Mouse (Mus musculus) cerebellum, adult 2 months (tissue): ENCODE measurements around the gene Gpr132.

Experiments used
- CTCF ChIP-seq: fragments of 200-500 bp; IDR thresholded peaks from 2 replicates; pipeline ENCODE4 v1.5.1; 2011; ENCODE audit warnings: low read depth, mild to moderate bottlenecking, control low read depth, low read length, moderate library complexity, borderline replicate concordance; ENCODE audit not compliant: insufficient read depth
- POLR2A ChIP-seq: fragments of 200-500 bp; IDR thresholded peaks from 2 replicates; pipeline ENCODE4 v1.6.1; 2011; ENCODE audit warnings: low read length, control low read depth, borderline replicate concordance; ENCODE audit not compliant: insufficient read depth

- no peak for TF ChIP-seq POLR2A
- no peak for TF ChIP-seq CTCF
Observed at GRCm38 (mm10) chr12:112830570-112830969, 37.5 kb downstream of the Gpr132 start.
